Mouse (Mus musculus): Measurements from ENCODE around the gene Gdpgp1. TPM values are rescaled to one million over a fixed set of nuclear protein-coding genes. Genes with fewer than 3 reads are reported as not detected.

The Gdpgp1 gene
- polyA plus RNA-seq, 1 experiment = 1.8 TPM

DNA sequence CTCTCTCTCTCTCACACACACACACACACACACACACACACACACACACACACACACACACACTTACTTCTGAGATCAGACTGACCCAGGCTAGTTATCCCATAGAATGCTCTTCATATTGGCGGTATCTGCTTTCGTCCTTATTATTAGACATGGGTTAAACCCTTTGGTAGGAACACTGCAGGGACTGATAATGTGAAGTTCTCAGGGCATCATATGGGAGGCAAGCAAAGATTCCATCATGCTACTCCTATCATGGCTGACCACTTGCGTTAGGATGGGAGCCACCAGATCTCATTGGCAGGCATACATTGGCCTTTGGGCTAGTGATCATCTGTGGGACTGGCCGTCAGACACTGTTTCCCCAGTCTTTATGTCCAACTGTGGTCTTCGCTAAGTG is 37.5 kb upstream of the Gdpgp1 start:
- H3K27me3 ChIP-seq (ENCODE audit: control insufficient read depth, insufficient read depth, low read length) = no peaks in the 10 kb centered on the region
- H3K27ac ChIP-seq (ENCODE audit: control insufficient read depth, insufficient read depth, low read depth, low read length) = no peak overlapping the region
- no peaks in the 10 kb centered on the region for H3K36me3 ChIP-seq (ENCODE audit: control insufficient read depth, insufficient read depth, low read length)
- no peak overlapping the region for H3K4me3 ChIP-seq (ENCODE audit: control insufficient read depth, low read depth, low read length)
- H3K4me1 ChIP-seq (ENCODE audit: control insufficient read depth, insufficient read depth, low read length) = peaks cover 30% of the 10 kb centered on the region
- no peak for TF ChIP-seq CTCF (IDR thresholded peaks at IDR 0.05; ENCODE audit: control insufficient read depth, insufficient read depth, insufficient replicate concordance, low read depth, low read length)
- no peak for TF ChIP-seq POLR2A (IDR thresholded peaks at IDR 0.05; ENCODE audit: control insufficient read depth, low read depth, low read length)

DNA sequence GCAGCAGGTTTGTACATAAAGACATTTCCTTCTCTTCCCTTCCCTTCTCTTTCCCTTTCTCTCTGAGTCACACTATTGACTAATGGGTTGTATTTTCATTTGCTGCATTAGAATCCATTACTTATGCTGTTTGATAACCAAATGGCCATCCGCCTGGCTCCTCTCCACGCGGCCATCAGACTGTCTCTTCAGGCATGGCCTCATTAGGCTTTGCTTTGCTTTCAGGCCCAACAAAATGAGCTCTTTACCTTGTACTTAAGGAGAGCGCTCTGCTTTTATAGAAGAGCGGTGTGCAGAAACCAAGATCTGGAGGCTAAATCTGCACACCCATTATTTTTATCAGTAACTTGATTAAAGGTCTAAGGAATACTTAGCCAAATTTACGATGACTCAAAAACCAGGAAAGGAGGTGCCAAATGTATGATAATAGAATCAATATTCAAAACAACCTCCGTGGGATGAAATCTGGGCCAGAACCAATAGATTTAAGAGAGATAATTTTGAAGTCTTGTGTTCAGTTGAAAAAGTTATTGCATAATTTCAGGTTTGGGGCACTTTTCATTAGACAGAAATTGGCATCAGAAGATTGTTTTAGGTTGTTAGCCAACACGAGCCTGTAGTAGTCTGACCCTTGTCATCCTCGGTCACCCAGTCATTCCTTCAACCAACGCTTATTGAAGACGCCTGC is 36.9 kb upstream of the Gdpgp1 start:
- no peak overlapping the region for H3K27ac ChIP-seq (ENCODE audit: control insufficient read depth, insufficient read depth, low read depth, low read length)
- H3K36me3 ChIP-seq (ENCODE audit: control insufficient read depth, insufficient read depth, low read length) = no peaks in the 10 kb centered on the region
- peaks cover 30% of the 10 kb centered on the region for H3K4me1 ChIP-seq (ENCODE audit: control insufficient read depth, insufficient read depth, low read length)
- TF ChIP-seq CTCF (IDR thresholded peaks at IDR 0.05; ENCODE audit: control insufficient read depth, insufficient read depth, insufficient replicate concordance, low read depth, low read length) (no peak), POLR2A (IDR thresholded peaks at IDR 0.05; ENCODE audit: control insufficient read depth, low read depth, low read length) (no peak)
- no peak overlapping the region for H3K4me3 ChIP-seq (ENCODE audit: control insufficient read depth, low read depth, low read length)
- no peaks in the 10 kb centered on the region for H3K27me3 ChIP-seq (ENCODE audit: control insufficient read depth, insufficient read depth, low read length)

DNA sequence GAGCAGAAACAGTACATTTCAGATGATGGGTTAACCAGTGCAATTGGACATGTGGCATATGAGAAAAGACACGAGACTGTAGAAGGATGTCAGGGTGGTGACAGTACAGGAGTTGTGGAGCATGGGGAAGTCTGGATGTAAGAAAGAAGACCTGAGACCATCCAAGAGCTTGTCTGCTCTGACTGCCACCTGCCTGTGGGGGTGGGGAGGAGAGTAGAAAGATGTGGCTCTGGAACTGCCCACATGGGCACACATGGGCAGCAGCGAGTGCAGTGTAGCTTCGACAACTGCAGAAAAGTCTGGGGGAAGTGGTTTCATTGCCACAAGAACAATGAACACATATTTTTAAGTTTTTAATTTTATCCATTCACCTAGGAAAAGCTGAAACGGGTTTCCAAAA is 35.3 kb upstream of the Gdpgp1 start:
- H3K27me3 ChIP-seq (ENCODE audit: control insufficient read depth, insufficient read depth, low read length) = no peaks in the 10 kb centered on the region
- no peak overlapping the region for H3K4me3 ChIP-seq (ENCODE audit: control insufficient read depth, low read depth, low read length)
- TF ChIP-seq POLR2A (IDR thresholded peaks at IDR 0.05; ENCODE audit: control insufficient read depth, low read depth, low read length) (no peak), CTCF (IDR thresholded peaks at IDR 0.05; ENCODE audit: control insufficient read depth, insufficient read depth, insufficient replicate concordance, low read depth, low read length) (no peak)
- no peaks in the 10 kb centered on the region for H3K36me3 ChIP-seq (ENCODE audit: control insufficient read depth, insufficient read depth, low read length)
- H3K27ac ChIP-seq (ENCODE audit: control insufficient read depth, insufficient read depth, low read depth, low read length) = 0 out of 2 replicates have a peak overlapping the region, but pooled peaks have one; percentile 37
- H3K4me1 ChIP-seq (ENCODE audit: control insufficient read depth, insufficient read depth, low read length) = peaks cover 23% of the 10 kb centered on the region

DNA sequence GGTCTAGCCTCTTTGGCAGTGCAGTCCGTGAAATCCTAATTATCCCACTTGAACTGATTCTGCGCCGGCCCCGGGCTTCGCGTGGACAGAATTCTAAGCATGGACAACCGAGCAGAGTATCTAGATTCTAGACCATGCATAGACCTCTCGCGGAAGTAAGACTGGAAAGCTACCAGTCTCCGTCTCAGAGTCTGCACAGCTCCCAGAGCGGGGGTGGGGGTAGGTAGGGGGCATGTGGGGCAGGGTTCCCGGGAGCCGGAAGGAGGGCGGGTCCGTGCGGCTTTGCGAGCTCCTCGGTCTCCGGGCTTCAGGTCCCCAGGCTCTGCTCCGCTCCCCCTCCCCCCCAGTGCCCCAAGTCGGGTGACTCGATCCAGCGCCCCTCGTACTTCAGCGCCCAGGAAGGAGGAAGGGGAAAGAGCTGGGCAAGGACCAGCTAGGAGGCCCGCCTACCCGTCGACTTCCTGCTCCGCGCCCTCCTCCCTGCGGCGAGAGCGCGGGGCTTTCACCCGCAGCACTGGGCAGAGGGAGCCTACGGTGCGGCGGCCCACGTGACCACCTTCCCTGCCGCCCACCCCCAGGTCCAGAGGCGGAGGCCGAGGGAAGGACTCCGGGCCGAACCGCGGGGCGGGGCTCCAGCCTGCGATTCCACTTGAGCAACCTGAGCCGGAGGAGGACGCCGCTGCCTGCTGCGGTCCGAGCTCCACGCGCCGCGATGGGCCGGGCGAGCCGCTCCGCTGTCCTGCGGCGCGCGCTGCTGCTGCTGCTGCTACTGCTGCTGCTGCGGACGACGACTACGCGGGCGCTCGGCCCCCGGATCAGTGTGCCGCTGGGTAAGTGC is 34.5 kb upstream of the Gdpgp1 start:
- Histone ChIP-seq H3K4me3 (ENCODE audit: control insufficient read depth, low read depth, low read length) (peak overlapping the region; percentile 79), H3K27me3 (ENCODE audit: control insufficient read depth, insufficient read depth, low read length) (no peaks in the 10 kb centered on the region), H3K36me3 (ENCODE audit: control insufficient read depth, insufficient read depth, low read length) (no peaks in the 10 kb centered on the region), H3K27ac (ENCODE audit: control insufficient read depth, insufficient read depth, low read depth, low read length) (peak overlapping the region; percentile 52), H3K4me1 (ENCODE audit: control insufficient read depth, insufficient read depth, low read length) (peaks cover 17% of the 10 kb centered on the region)
- TF ChIP-seq POLR2A (IDR thresholded peaks at IDR 0.05; ENCODE audit: control insufficient read depth, low read depth, low read length) = peak; percentile 35; the same call in 1 of the 2 replicates
- no peak for TF ChIP-seq CTCF (IDR thresholded peaks at IDR 0.05; ENCODE audit: control insufficient read depth, insufficient read depth, insufficient replicate concordance, low read depth, low read length)

DNA sequence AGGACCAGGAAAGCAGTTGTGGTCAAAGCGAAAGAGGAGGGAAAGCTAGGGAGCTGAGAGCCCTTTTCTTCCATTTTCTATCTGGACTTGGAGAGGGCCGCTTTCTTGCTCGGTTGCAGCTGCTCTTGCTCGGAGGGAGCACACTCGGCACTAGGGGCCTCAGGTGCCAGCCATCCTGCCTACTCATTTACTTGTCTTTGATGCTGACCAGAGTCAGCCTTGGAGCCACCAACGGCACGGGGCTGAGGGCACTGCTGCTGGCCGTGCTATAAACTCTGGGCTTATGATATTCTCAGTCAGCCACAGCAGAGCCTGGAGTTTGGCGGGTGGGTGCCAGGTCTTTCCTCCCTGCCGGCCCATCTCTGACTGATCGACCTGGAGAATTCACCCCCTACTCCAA is 33.8 kb upstream of the Gdpgp1 start:
- H3K4me1 ChIP-seq (ENCODE audit: control insufficient read depth, insufficient read depth, low read length) = peaks cover 17% of the 10 kb centered on the region
- H3K27ac ChIP-seq (ENCODE audit: control insufficient read depth, insufficient read depth, low read depth, low read length) = peak overlapping the region; percentile 52
- no peaks in the 10 kb centered on the region for H3K36me3 ChIP-seq (ENCODE audit: control insufficient read depth, insufficient read depth, low read length)
- no peaks in the 10 kb centered on the region for H3K27me3 ChIP-seq (ENCODE audit: control insufficient read depth, insufficient read depth, low read length)
- TF ChIP-seq POLR2A (IDR thresholded peaks at IDR 0.05; ENCODE audit: control insufficient read depth, low read depth, low read length) (no peak), CTCF (IDR thresholded peaks at IDR 0.05; ENCODE audit: control insufficient read depth, insufficient read depth, insufficient replicate concordance, low read depth, low read length) (no peak)
- peak overlapping the region; percentile 79 for H3K4me3 ChIP-seq (ENCODE audit: control insufficient read depth, low read depth, low read length)

DNA sequence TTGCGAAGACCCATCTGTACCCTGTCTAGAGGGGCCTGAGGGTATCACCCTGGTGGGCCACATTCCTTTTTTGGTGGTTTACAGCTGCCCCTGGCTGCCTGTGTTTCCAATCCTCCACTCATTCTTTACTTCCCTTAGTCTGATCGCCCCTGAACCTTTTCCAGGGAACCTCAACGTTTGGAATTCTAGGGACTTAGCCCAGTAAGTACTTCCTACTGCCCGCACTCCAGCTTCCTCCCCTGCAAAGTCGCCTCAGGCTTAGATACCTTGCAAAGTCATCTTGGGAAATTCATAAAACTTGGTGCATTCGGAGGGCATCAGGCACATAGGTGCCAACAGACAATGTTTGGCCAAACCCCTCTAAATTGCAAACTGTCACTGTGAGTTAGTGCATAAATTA is 33.4 kb upstream of the Gdpgp1 start:
- TF ChIP-seq CTCF (IDR thresholded peaks at IDR 0.05; ENCODE audit: control insufficient read depth, insufficient read depth, insufficient replicate concordance, low read depth, low read length) = no peak
- no peak for TF ChIP-seq POLR2A (IDR thresholded peaks at IDR 0.05; ENCODE audit: control insufficient read depth, low read depth, low read length)
- H3K4me3 ChIP-seq (ENCODE audit: control insufficient read depth, low read depth, low read length) = no peak overlapping the region; the same call in 1 of the 2 replicates
- H3K36me3 ChIP-seq (ENCODE audit: control insufficient read depth, insufficient read depth, low read length) = no peaks in the 10 kb centered on the region
- H3K4me1 ChIP-seq (ENCODE audit: control insufficient read depth, insufficient read depth, low read length) = peaks cover 17% of the 10 kb centered on the region
- no peak overlapping the region for H3K27ac ChIP-seq (ENCODE audit: control insufficient read depth, insufficient read depth, low read depth, low read length)
- no peaks in the 10 kb centered on the region for H3K27me3 ChIP-seq (ENCODE audit: control insufficient read depth, insufficient read depth, low read length)

DNA sequence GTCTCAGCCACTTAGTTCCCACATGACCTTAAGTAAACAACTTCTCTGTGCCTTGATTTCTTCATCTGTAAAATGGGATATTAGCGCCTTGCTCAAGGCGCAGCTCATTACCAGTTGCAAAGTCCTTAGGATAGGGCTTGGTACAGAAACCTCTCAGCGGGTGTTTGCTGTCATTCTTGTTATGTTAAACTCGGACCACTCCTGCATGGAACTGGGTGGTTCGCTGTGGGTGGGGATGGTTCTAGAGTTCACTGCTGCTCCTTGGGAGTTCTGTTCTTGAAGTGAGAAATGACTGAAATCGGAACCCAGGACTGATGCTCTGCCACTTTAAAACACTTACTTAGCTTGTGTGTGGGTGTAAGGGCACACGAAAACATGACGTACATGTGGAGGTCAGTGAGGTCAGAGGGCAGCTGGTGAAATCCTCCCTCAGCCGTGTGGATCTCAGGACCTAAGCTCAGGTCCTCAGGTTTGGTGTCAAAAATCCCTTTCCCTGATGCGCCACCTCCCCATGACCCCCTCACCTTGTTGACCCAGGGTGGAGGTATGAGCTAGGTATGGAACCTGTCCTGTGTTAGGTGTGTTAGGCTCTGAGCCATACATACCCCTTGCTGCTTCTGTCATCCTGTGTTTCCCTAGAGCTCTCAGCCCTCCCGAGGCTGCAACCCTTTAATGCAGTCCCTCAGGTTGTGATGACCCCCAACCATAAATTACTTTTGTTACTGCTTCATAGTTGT is 32.6 kb upstream of the Gdpgp1 start:
- Histone ChIP-seq H3K4me3 (ENCODE audit: control insufficient read depth, low read depth, low read length) (no peak overlapping the region), H3K36me3 (ENCODE audit: control insufficient read depth, insufficient read depth, low read length) (no peaks in the 10 kb centered on the region), H3K27me3 (ENCODE audit: control insufficient read depth, insufficient read depth, low read length) (no peaks in the 10 kb centered on the region), H3K27ac (ENCODE audit: control insufficient read depth, insufficient read depth, low read depth, low read length) (no peak overlapping the region), H3K4me1 (ENCODE audit: control insufficient read depth, insufficient read depth, low read length) (peaks cover 17% of the 10 kb centered on the region)
- no peak for TF ChIP-seq CTCF (IDR thresholded peaks at IDR 0.05; ENCODE audit: control insufficient read depth, insufficient read depth, insufficient replicate concordance, low read depth, low read length)
- no peak for TF ChIP-seq POLR2A (IDR thresholded peaks at IDR 0.05; ENCODE audit: control insufficient read depth, low read depth, low read length)
